Mouse (Mus musculus) stomach, postnatal 0 days (tissue): ENCODE data around the gene Etv1. TPM values are rescaled to one million over a fixed set of nuclear protein-coding genes. Genes with fewer than 3 reads are reported as not detected.
"Not testable (repeated sequence)": the region's sequence is repeated elsewhere in the genome, so short reads cannot be mapped to it uniquely, and the experiment has no call there.

Source experiments
- ATAC-seq: fragments of 200-750 bp; cut with Nextera tagmentation; 2 replicates; pipeline ENCODE4 v1.8.0; 2017; ENCODE audit not compliant: low FRiP score, low TSS enrichment
- DNase-seq: peaks from one replicate; pipeline ENCODE4 v3.0.0-alpha.2; 2016; ENCODE audit warnings: low spot score
- H3K27ac ChIP-seq: fragments of 300-500 bp; sonication (generic); replicated peaks from 2 replicates; pipeline ENCODE4 v1.5.1; 2014; ENCODE audit warnings: mild to moderate bottlenecking, control low read depth
- H3K27me3 ChIP-seq: fragments of 300-500 bp; sonication (generic); 2 replicates; pipeline ENCODE4 v1.6.1; 2014; ENCODE audit warnings: low read length; ENCODE audit not compliant: control insufficient read depth, insufficient read depth
- H3K36me3 ChIP-seq: fragments of 300-500 bp; sonication (generic); 2 replicates; pipeline ENCODE4 v1.6.1; 2014; ENCODE audit warnings: low read length, mixed read lengths; ENCODE audit not compliant: control insufficient read depth, insufficient read depth
- H3K4me1 ChIP-seq: fragments of 300-500 bp; sonication (generic); replicated peaks from 2 replicates; pipeline ENCODE4 v1.6.1; 2014; ENCODE audit warnings: antibody characterized with exemption; ENCODE audit not compliant: control insufficient read depth, insufficient read depth
- H3K4me2 ChIP-seq: fragments of 300-500 bp; sonication (generic); replicated peaks from 2 replicates; pipeline ENCODE4 v1.6.1; 2014; ENCODE audit warnings: low read depth, mild to moderate bottlenecking, control low read depth, moderate library complexity
- H3K4me3 ChIP-seq: fragments of 300-500 bp; sonication (generic); 2 replicates; pipeline ENCODE4 v1.5.1; 2014; ENCODE audit warnings: low read depth, low read length, control low read depth
- H3K9ac ChIP-seq: fragments of 300-500 bp; sonication (generic); 2 replicates; pipeline ENCODE4 v1.6.1; 2014; ENCODE audit warnings: mild to moderate bottlenecking, low read length, control low read depth, mixed read lengths
- H3K9me3 ChIP-seq: fragments of 300-500 bp; sonication (generic); 2 replicates; pipeline ENCODE4 v1.6.1; 2016; ENCODE audit warnings: low read length; ENCODE audit not compliant: control insufficient read depth
- CTCF ChIP-seq: IDR thresholded peaks from 2 replicates; pipeline ENCODE4 v1.5.1; 2016; ENCODE audit warnings: antibody characterized with exemption, low read depth, mild to moderate bottlenecking, moderate library complexity
- EP300 ChIP-seq: optimal IDR thresholded peaks from 2 replicates; pipeline ENCODE3; 2016; ENCODE audit warnings: antibody characterized with exemption
- WGBS: fragments of 180-500 bp; shearing (Covaris S2); extraction: QIAGEN DNeasy Blood & Tissue Kit; methylation state at CpG from one replicate; pipeline ENCODE4 v1.1.7; 2014; 5-methylcytosine and 5-hydroxymethylcytosine counted together
- polyA plus RNA-seq: library from polyadenylated mRNA; unstranded; fragments of >200 nt; fragmentation: Nextera tagmentation; extraction: Ambion mirVana; gene quantifications from 2 replicates; pipeline ENCODE4 v1.2.1, GENCODE M21; 2015

Etv1 gene
- polyA plus RNA-seq, 1 experiment from 2014 or later: 20.9 TPM

DNA sequence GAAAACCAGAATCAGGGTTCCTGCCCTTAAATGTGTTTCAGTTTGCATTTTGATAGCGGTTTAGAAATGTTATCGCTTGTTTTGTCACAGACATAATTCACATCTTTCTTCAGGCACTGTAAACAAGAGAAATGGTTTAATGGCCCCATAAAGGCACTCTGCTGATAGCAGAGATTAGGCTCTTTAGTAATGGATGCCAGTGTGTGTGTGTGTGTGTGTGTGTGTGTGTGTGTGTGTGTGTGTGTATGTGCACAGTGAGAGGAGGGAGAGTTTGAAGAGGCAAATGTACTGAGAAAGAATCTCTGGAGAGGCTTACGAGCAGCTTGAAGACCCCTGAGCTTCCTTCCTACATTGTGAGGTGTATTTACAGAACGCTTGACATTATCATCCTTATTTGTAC is 41.5 kb downstream of the Etv1 start:
- 32% methylated on average over 4 of the region's 4 CpGs for WGBS
- DNase-seq: no peak
- H3K27ac ChIP-seq: no peak overlapping the region

DNA sequence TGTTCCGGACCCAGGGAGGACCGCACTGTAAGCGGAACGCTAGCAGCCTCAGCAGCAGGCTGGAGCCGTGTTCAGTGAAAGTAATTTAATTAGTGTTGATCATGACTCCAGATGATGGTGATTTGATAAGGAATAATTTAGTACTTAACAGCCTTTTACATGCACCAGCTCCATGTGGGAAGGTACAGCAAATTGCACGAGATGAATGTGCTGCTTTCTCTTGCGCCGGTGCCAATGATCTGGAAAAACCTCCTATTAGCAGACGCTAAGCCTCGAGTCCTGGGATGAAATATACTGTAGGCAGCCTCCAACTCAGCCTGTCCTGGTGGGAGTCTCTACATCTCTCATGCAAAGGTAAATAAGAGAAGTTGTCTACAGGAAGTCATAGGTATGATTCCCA is 45.2 kb downstream of the Etv1 start:
- H3K27me3 ChIP-seq: no peaks in the 10 kb centered on the region
- H3K4me3 ChIP-seq: no peak overlapping the region
- H3K9ac ChIP-seq: no peak overlapping the region
- no peaks in the 10 kb centered on the region for H3K9me3 ChIP-seq
- 92% methylated on average over 10 of the region's 10 CpGs for WGBS
- no peak overlapping the region for H3K27ac ChIP-seq
- no peak for ATAC-seq
- H3K4me2 ChIP-seq: no peak overlapping the region
- no peak for TF ChIP-seq EP300
- no peak for TF ChIP-seq CTCF
- DNase-seq: no peak
- H3K4me1 ChIP-seq: no peaks in the 10 kb centered on the region
- no peaks in the 10 kb centered on the region for H3K36me3 ChIP-seq

More for the DNA sequence above, 41.5 kb downstream of the Etv1 start:
- Histone ChIP-seq H3K36me3 (no peaks in the 10 kb centered on the region), H3K9ac (no peak overlapping the region), H3K27me3 (no peaks in the 10 kb centered on the region), H3K4me3 (no peak overlapping the region), H3K4me2 (no peak overlapping the region), H3K9me3 (no peaks in the 10 kb centered on the region), H3K4me1 (no peaks in the 10 kb centered on the region)
- no peak for ATAC-seq
- TF ChIP-seq CTCF (no peak), EP300 (no peak)

DNA sequence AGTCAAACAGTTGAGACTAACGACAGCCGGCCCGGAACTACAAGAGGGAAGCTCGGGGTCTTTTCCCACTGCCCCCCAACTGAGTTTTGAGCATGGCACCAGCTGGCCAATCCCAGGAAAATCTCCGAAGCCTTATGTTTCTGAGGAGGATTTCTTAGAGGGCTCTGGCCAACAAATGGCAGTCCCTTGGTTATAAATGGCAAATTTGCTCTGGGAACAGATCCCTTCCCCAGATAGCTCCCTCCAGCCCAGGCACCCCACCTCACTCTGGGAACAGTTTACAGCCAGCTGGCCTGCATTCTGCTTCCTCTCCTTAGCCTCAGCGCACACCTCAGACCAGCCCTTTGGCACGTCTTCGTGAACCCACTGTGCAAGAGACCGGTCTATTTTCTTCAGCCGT is 53.8 kb downstream of the Etv1 start:
- no peaks in the 10 kb centered on the region for H3K36me3 ChIP-seq
- TF ChIP-seq CTCF: no peak
- no peak for TF ChIP-seq EP300
- no peak overlapping the region for H3K4me2 ChIP-seq
- no peak overlapping the region for H3K9ac ChIP-seq
- H3K4me3 ChIP-seq: no peak overlapping the region
- ATAC-seq (no peak), DNase-seq (no peak)
- no peaks in the 10 kb centered on the region for H3K4me1 ChIP-seq
- 92% methylated on average over 10 of the region's 10 CpGs for WGBS
- no peaks in the 10 kb centered on the region for H3K9me3 ChIP-seq
- H3K27me3 ChIP-seq: no peaks in the 10 kb centered on the region
- no peak overlapping the region for H3K27ac ChIP-seq

DNA sequence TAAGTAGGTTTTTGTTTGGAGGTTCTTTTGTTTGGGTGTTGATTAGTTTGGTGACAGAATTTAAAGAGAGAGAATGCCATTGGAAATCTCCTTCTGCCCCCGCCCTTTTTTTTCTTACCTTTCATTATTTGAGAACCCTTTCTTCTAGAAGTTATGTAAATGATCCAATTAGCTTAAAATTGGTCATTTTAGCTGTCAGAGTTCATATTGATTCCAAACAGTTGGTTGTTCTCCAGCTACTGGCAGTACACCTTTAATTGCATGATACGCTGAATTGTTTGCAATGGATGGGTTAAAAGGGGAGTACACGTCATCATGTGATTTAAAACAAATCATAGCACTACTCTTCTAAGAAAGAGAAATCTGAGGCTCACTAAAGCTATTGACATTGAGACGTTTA is 55.4 kb downstream of the Etv1 start:
- Histone ChIP-seq H3K27me3 (no peaks in the 10 kb centered on the region), H3K4me1 (no peaks in the 10 kb centered on the region), H3K27ac (no peak overlapping the region), H3K4me2 (no peak overlapping the region), H3K9me3 (no peaks in the 10 kb centered on the region), H3K9ac (no peak overlapping the region), H3K4me3 (no peak overlapping the region), H3K36me3 (no peaks in the 10 kb centered on the region)
- TF ChIP-seq CTCF: no peak
- TF ChIP-seq EP300: no peak
- DNase-seq (no peak), ATAC-seq (no peak)
- 68% methylated on average over 4 of the region's 4 CpGs for WGBS

DNA sequence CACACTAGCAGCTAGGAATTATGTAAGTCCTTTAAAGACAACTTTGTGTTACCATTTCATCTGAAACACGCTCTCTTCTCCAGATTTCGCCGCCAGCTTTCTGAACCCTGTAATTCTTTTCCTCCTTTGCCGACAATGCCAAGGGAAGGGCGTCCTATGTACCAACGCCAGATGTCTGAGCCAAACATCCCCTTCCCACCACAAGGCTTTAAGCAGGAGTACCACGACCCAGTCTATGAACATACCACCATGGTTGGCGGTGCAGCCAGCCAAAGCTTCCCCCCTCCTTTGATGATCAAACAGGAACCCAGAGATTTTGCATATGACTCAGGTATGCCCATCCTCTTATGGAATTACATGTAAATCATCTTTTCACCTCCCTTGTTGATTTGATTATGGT is 55.8 kb downstream of the Etv1 start:
- ATAC-seq, H3K27me3 ChIP-seq, DNase-seq, H3K4me1 ChIP-seq, H3K4me3 ChIP-seq, H3K9ac ChIP-seq, H3K4me2 ChIP-seq, H3K9me3 ChIP-seq, H3K27ac ChIP-seq, H3K36me3 ChIP-seq: not testable (repeated sequence)
- 89% methylated on average over 5 of the region's 8 CpGs for WGBS

DNA sequence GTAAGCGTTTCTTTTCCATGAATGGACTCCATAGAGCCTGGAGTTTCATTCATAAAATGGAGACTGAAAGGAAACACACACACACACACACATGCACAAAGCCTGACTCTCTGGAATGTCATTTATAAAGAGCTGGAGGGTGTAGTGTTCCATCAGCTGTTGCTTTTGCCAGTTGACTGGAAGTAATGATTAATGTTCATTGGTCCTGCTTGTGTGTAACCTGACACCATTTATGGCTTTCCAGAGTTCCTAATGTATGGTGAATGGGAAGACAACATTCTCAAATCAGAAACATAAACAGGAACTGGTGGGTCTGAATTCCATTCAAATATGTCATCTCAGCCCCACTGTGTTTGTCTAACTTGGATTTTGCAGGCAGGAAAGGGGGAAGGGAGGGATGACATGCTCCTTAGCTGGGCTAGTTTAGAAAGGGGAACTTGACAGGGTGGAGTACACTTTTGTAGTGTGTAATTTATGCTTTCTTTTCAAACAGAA is 64.7 kb downstream of the Etv1 start:
- DNase-seq: no peak
- Histone ChIP-seq H3K4me1 (no peaks in the 10 kb centered on the region), H3K36me3 (no peaks in the 10 kb centered on the region), H3K4me2 (no peak overlapping the region), H3K9ac (no peak overlapping the region), H3K27me3 (no peaks in the 10 kb centered on the region), H3K9me3 (no peaks in the 10 kb centered on the region), H3K4me3 (no peak overlapping the region), H3K27ac (no peak overlapping the region)
- TF ChIP-seq EP300: no peak
- TF ChIP-seq CTCF: no peak
- peak; percentile 68; the same call in 1 of the 2 replicates for ATAC-seq
- 19% methylated on average over 1 of the region's 1 CpGs for WGBS
